Mouse (Mus musculus) ovary, postnatal 10 days (tissue): ENCODE data around the gene 4921504E06Rik.

Source experiments
- DNase-seq: peaks from one replicate; pipeline ENCODE4 v3.0.0; 2022; ENCODE audit warnings: low spot score

Gene 4921504E06Rik

DNA sequence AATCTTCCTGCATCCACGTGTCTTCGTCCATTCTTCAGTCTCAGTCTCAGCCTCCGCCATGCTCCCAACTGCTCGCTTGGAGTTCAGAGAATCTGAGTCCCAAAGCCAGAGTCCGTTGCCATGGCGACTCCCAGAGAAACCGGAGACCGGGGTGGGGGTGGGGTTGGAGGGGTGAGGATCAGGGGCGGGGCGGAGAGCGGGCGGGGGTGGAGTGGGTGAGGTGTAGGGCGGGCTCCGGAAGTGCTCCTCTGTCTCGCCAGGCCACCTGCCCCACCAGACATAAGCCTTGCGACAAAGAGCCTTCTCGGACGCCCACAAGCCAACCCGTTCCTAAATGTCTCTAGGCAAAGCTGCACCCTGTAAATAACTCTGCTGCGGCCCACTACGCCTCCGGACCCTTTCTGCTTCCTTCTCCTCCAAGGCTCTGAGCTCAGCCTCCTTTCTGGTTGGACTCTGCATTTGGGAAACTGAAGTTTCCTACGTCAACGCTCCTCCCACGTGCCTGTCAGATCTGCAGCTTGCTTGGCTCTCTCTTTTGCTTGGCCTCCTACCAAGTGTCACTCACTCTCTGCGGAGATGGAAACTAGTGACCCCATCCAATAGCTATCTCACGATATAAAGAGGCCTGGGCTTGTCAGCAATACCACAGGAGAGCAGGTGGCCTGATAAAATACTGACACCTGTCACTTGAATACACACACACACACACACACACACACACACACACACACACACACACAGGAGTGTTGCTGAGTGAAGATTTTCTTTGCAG lies at the start of gene 4921504E06Rik:
Gene 4921504E06Rik (minus strand): TSS at position 94 of the 772 bp plus-strand sequence.
- DNase-seq: peak; percentile 14

DNA sequence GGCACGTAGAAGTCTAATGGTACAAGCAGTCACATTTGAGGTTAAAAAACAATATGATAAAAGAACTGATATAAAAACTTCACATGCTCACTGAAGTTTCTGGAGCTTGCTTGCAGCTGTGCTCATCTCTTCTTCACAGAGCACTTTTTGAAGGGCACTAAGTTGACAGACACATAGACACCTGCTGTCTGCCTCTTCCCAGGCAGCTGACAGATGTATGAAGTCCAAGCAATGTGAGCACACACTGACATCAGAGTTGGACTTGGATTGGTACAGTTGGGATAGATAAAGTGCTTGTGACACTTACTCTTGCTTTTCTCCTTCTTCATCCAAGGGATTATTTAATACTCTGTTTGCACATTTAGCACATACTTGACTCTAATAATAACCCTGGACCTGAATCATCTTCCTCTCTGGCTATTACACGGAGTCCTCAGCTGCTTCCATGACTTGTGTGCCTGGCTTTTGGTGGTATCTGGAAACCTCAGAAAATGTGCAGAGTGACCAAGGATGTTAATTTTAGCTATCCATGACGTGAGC lies 47.7 kb upstream of the 4921504E06Rik start:
- no peak for DNase-seq

- DNase-seq: no peak
These were observed 47.1 kb upstream of the 4921504E06Rik start for GRCm38 (mm10) chr2:19600860-19601259.

GRCm38 (mm10) chr2:19599801-19600200 lies 46.1 kb upstream of the 4921504E06Rik start:
- no peak for DNase-seq

GRCm38 (mm10) chr2:19596988-19597387 lies 43.3 kb upstream of the 4921504E06Rik start:
- no peak for DNase-seq

DNA sequence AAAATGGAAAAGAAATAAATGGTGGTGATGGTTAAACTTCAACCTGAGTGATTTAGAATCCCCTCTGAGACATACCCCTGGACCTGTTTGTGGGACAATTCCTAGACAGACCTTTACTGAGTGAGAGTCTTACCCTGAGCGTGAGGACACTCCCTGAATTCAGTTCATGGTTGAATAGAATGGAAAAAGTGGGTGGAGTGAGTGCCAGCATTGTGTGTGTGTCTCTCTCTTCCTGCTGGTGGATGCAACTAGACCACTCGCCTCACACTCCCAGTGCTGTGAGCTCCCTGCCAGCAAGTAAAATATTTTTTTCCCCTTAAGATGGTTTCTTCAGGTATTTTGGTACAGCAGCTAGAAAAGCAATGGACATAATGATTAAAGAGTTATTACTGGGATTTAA lies 42.7 kb upstream of the 4921504E06Rik start:
- DNase-seq: no peak

- no peak for DNase-seq
These were observed 41.1 kb upstream of the 4921504E06Rik start for GRCm38 (mm10) chr2:19594856-19595255.

DNA sequence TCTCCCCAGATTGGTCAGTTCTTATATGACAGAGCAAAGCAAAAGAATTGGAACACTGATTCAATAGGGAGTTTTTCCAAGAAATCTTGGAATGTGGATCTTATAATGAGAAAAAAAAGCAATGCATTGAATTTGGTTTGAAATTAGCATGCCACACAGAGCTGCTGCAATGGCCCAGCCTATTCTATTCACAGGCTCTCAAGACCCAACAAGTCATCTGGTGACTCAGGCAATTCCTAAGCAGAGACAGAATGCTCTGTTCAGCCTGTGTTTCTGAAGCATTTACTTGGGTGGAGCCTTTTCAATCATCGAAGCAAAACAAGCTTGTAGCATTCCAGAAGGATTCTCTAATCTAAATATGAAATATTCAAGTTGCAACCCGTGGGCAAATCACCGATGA lies 26.1 kb upstream of the 4921504E06Rik start:
- DNase-seq: no peak

DNA sequence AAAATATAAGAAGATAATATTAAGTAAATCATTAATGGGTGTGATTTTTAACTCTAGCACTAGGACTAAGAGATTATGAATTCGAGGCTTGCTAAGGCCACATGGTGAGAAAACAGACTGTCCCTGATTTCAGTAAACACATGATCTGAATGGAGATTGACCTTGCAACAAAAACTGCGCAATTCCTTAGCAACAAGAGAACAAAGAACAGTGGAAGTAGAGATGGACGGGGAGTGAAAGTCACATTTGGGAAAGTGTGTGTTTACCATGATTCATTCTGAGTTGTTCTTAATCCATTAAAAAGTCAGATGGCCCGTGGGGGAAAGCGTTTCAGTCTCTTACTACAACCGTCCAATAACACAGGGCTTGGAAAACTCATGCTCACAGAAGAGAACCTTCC lies 25.5 kb upstream of the 4921504E06Rik start:
- no peak for DNase-seq

DNA sequence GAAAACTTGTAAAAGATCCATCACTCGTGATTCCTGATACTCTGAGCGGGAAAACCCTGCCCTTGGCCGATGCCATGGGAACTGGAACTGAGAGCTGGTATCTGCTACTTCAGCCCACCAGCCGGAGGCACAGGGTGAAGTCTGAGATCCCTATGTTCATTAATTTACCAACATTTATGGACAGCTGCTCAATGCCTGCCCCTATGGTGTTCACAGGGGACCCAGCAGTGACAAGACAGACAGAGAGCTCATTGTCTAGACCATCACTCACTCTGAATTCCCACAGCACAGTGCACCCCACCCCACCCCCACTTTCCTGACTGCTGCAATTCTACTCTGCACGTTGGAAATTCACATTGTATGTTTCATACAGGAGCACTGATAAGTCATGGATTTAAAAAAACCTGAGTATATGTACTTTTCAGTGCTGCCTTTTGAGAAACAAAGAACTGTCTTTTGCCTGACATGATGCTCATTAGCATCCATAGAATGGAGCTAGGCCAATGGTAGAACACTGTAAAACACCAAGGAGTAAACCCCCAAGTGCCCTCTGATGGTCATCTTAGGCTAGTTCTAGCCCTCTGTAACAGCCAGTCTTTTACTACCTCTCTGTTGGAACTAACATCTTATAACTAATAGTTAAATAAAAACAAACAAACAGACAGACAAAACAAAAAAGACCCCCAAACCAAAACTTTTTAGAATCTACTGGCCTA lies 8.6 kb upstream of the 4921504E06Rik start:
- no peak for DNase-seq

DNA sequence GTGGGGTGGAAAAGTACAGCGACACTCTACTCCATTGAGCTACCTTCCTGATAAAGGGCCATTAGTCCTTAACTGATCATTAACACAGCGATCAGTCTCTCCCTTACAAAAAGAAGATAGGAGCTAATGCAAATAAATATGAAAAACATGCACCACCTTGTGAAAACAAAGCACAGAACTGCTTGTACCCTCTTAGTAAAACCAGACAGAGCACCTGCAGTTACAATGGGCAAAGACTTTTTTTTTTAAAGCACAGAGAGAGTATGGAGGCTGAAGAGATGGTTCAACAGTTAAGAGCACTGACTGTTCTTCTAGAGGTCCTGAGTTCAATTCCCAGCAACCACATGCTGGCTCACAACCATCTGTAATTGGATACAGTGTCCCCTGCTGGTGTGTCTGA lies 6.9 kb upstream of the 4921504E06Rik start:
- DNase-seq: no peak

GRCm38 (mm10) chr2:19560071-19560470 lies 6.4 kb upstream of the 4921504E06Rik start:
- DNase-seq: no peak

- DNase-seq: no peak
These were observed 2.3 kb downstream of the 4921504E06Rik start for GRCm38 (mm10) chr2:19551396-19551795.

DNA sequence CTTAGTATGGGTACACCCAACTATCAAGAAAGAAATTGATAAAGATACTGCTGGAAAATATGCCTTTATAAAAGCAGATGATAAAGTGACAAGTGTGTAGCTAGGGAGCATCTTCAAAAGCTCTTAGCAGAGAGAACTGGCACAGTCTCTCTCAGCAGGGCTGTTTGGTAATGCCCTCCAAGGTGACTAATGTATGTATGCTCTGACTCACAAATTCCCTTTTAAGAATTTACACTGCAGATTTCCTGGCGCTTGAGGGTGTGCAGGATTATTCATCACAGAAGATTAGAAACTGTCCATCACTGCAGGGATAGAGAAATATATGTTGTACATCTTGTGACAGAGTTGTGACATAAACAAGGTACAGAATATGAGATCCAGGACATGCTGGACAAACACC lies 12.8 kb downstream of the 4921504E06Rik start:
- DNase-seq: no peak

GRCm38 (mm10) chr2:19529428-19529827 lies 24.3 kb downstream of the 4921504E06Rik start:
- DNase-seq: no peak

- no peak for DNase-seq
These were observed 24.9 kb downstream of the 4921504E06Rik start for GRCm38 (mm10) chr2:19528797-19529196.

DNA sequence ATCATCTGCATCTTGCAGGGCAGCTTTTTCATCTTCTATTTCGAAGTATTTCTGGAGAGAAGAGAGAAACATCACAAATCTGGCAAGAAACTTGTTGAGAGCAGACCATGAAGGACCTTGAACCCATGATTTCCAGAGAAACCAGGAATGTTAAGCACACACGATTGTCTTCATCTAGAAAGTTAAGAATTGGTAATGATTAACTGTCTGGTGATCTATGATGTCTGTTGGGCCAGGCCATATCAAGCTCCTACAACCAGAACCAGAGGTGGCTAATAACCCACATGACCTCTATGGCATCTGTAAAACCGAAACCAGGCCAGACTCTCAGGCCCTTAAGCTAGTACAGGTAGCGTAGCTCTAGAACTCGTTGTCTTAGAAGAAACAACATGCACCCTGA lies 29.6 kb downstream of the 4921504E06Rik start:
- no peak for DNase-seq

DNA sequence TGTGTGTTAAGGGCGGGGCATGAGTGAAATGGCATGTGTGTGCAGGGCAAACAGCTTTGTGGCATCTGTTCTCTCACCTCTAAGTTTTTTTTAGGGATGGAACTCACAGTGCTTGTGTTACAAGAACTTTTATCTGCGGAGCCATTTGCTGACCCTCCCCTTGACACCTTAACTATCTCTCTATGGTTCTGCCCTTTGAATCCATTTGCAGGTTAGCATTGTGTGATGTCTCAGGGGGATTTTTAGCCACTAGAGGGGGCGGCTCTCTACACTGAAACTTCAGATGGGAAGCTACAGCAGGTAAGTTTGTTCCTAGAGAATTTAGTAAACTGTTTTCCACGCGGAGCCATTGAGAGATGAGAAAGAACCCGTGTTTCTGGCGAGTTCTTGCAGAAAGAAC lies 32.1 kb downstream of the 4921504E06Rik start:
- no peak for DNase-seq

DNA sequence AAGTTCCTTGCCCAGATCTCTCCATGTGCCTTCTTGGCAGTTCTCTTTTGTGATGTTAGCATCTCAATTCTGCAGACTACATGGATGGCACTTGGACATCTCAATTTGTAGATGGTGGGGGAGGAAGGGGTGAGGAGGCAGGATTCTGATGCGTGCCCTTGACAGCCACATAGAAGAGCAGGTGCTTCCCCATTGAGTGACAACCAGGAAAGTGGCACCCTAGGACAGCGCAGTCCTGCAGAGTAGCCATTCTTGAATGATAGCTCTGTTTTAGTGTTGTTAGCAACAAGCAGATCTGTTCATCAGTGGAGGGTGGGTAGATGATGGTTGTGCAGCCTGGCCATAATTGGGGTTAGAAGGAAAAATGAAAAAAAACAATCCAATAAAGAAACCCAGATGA lies 33.1 kb downstream of the 4921504E06Rik start:
- DNase-seq: no peak

- DNase-seq: peak; percentile 4
These were observed 33.9 kb downstream of the 4921504E06Rik start for GRCm38 (mm10) chr2:19519768-19520167.

- no peak for DNase-seq
These were observed 35.8 kb downstream of the 4921504E06Rik start for GRCm38 (mm10) chr2:19517952-19518351.

- no peak for DNase-seq
These were observed 41.3 kb downstream of the 4921504E06Rik start for GRCm38 (mm10) chr2:19512381-19512780.

GRCm38 (mm10) chr2:19511032-19511431 lies 42.7 kb downstream of the 4921504E06Rik start:
- DNase-seq: no peak
